Mouse (Mus musculus): ENCODE measurements around the gene Foxp1.

The Foxp1 gene

GRCm38 (mm10) chr6:99484197-99484725 is 38.3 kb downstream of the Foxp1 start:
- DNase-seq (ENCODE audit: low spot score), result no peak

DNA sequence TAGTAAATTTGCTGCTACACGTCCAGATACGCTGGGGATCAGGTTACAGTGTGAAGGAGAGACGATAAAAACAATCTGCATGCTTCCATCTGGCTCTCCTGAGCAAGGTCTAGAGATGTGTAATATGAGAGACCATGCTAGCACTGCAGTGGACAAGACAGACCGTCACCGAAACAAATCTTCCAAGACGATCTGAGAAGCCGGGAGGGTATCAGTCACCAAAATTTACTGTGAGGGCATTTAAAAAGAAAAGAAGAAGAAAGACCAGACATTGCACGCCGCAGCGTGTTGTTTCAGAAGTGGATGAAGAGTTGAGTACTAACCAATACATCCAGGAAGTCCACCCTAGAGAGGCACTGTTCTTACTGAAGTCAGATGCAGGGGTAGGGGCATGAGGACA is 39.0 kb downstream of the Foxp1 start:
- DNase-seq (ENCODE audit: low spot score), result no peak

DNA sequence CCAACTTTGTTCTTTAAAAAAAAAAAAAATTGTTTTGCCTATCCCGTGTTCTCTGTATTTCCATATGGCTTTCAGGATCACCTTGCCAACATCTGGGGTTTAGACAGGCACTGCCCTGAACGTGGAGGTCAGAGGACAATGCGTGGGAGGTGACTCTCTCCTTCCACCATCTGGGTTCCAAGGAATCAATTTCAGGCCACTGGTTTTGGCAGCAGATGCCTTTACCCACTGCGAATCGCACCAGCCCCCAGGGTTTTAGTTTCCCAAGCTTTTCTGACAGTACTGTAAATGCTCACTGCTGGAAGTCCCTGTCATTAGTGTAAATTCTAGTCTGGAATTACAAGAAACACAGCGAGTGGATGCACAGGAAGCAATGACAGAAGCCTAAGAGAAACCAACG is 41.0 kb downstream of the Foxp1 start:
- DNase-seq (ENCODE audit: low spot score), result no peak

- DNase-seq (ENCODE audit: low spot score), result no peak
Measured at GRCm38 (mm10) chr6:99478873-99479650, 43.5 kb downstream of the Foxp1 start.

GRCm38 (mm10) chr6:99475040-99475439 is 47.5 kb downstream of the Foxp1 start:
- no peak for DNase-seq (ENCODE audit: low spot score)

DNA sequence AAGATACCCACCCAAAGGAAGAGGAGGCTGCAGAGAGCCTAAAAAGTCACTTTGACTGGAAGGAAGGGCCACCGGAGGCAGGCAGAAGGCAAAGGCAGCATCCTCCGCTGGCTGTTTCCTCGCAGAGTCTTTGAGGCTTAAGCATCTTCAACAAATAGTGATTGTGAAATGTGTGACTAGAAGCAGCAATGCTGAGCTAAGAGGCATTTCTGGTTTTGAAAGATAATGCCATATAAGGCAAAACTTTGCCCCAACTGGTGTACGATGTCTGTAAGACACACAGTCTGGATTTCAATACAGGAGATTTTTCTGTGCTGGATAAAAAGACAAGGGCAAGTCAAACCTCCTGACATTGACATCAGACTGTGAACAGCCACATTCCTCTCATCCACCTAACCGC is 51.6 kb downstream of the Foxp1 start:
- no peak for DNase-seq (ENCODE audit: low spot score)

DNA sequence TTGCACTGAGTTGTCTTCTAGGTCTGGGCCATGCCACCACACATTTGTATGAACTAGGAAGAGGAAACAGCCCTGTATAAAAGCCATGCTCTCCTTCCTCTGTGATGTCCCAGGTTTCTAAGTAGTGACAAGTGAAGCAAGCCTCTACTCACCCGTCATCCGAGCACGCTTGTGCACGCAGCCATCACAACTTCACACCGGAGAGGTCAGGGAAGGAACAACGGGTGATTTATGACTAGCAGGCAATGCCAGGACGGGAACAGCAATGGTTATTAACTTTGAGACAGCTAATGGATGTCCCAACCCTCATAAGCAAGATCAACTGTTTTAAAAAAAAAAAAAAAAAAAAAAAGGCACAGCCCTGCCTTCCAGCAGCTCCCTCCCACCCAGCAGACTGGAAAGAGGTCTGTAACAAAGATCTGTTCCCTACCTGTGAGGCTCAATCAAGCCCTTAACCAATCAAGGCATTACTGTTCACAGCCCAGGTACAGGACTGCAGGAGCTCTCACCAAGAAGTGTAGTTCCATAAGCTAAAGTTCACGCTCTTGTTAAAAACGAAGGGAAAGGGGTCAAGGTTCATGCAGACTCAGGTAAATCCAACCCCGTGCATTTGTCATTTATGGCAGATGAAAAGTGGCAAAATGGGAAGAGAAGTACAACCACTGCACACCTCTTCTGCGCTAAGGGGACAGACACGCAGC is 53.2 kb downstream of the Foxp1 start:
- DNase-seq (ENCODE audit: low spot score), result no peak

- DNase-seq (ENCODE audit: low spot score), result no peak
Measured at GRCm38 (mm10) chr6:99467831-99468230, 54.7 kb downstream of the Foxp1 start.

GRCm38 (mm10) chr6:99467109-99467508 is 55.4 kb downstream of the Foxp1 start:
- no peak for DNase-seq (ENCODE audit: low spot score)

GRCm38 (mm10) chr6:99466354-99466753 is 56.2 kb downstream of the Foxp1 start:
- DNase-seq (ENCODE audit: low spot score), result no peak

DNA sequence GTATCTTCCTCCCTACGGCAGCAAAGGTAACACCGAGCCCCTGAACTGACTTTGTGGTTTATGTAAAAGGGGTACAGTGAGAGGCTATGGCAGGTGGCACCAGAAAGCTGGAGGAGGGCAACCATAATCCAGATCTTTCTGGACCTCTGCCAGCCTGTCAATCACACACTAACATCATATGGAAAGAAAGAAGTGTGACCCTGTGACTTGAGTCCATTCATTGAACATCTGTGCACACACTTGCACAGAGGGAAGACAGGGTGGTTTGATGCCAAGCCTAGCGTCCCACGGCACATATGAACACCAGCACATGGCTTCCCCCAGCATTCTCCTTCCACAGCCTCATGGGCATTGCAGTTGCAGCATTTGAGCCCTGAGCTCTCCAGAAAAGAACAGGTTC is 58.1 kb downstream of the Foxp1 start:
- no peak for DNase-seq (ENCODE audit: low spot score)

GRCm38 (mm10) chr6:99463906-99464305 is 58.6 kb downstream of the Foxp1 start:
- no peak for DNase-seq (ENCODE audit: low spot score)

- DNase-seq (ENCODE audit: low spot score), result no peak
Measured at GRCm38 (mm10) chr6:99458775-99459174, 63.7 kb downstream of the Foxp1 start.

DNA sequence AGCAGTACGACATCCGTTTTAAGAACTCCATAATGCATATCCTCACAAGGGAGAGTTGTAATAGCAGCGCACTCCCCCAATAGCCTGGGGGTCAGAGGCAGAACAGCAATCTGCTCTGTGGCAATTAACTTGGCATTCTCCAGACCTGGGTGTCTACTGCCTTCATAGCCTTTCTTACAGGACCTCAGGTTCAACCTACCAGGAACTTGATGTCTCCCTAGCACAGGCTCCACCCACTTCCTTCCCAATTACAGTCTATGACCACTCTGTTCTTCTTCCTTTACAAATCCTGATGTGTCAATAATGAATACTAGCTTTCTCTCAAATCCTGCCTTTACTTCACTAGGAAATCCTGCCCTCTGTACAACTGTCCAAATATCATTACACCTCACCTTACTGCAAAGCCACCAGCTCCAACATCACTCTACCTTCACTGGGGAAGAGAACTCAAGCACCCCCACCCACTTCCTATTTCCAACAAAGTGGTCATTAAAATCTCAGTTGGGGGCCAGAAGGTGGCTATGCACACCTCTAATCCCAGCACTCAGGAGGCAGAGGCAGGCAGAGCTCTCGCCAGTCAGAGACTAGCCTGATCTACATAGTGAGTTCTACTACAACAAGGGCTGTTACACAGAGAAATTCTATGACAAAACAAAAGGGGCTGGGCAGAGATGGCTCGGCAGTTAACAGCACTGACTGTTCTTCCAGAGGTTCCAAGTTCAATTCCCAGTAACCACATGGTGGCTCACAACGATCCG is 68.6 kb downstream of the Foxp1 start:
- DNase-seq (ENCODE audit: low spot score), result no peak

DNA sequence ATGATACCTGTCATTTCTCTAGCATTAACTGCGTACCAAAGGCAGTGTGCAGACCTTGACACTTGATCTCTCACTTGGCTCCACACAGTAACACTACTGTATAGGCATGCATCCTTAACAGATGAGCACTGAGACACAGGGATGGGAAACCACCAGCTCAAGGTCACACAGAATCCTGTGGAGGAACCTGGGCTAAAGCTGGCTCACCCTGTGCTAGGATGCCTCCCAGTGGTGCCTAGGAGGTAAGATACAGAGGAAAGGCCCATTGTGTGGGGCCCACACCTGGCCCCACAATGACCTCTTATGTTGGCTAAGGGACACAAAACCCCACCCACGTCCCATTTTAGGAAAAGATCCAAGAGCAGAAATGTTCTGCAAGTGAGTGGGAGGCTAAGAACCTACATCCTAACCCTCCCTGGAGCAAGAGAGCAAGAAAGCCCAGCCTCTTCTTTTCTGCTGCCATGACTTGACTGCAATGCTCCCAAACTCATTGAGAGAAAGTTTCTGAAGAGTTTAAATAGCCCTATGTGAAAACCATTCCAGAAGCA is 69.8 kb downstream of the Foxp1 start:
- DNase-seq (ENCODE audit: low spot score), result no peak

DNA sequence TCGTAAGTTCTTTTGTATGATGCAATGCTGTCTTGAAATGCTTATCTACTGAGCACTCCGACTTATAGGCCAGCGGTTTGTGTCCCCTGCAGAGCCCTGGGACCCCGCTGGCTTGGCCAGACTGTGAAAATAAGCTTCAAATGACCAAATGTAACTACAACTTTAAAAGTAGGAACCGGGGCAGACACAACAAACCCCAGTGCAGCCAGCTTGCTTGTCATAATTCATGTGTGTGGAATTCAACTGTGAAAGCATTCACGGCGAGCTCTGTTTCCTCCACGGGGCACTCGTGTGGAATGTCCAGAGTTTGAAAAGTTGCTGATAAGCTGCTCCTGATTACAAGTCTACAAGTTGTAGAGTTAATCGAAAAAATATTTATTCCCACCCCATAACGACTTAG is 71.0 kb downstream of the Foxp1 start:
- DNase-seq (ENCODE audit: low spot score), result no peak

DNA sequence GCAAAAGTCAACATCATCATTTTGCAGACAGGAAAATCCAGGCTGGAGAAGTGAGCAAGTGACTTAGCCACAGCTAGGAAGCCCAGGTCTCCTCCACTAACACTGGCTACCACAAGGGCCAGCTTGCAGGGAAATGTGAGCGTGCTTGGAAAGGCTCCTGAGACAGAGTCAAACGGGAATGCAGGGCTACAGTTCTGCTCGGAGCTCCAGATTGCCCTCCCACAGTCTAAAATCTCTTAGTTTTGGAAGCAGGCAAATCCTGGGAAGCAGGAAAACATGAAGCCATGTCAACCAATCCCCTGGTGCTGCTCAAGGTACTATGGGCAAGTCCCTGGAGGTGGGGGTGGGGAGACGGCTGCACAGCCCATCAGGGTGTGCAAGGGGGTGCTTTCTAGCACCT is 75.1 kb downstream of the Foxp1 start:
- no peak for DNase-seq (ENCODE audit: low spot score)

- no peak for DNase-seq (ENCODE audit: low spot score)
Measured at GRCm38 (mm10) chr6:99446801-99447415, 75.6 kb downstream of the Foxp1 start.

DNA sequence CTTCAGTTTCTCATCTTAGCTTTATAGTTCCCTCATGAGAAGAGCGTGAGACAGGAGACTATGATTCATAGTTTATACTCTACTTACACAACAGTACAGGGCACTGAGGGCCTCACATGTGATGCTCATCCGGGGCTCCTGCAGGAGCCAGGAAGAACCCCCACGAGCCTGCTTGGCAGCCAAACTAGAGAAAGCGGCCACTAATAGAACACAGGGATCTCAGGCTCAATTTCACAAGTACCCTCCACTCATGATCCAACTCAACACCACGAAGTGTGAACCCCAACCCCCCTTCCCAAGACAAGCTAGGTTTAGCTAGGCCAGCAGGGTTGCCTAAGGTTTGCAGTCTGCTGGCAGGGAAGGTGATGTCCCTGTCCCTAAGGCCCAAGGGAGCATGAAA is 79.1 kb downstream of the Foxp1 start:
- DNase-seq (ENCODE audit: low spot score), result no peak

- DNase-seq (ENCODE audit: low spot score), result no peak
Measured at GRCm38 (mm10) chr6:99441100-99441499, 81.4 kb downstream of the Foxp1 start.

DNA sequence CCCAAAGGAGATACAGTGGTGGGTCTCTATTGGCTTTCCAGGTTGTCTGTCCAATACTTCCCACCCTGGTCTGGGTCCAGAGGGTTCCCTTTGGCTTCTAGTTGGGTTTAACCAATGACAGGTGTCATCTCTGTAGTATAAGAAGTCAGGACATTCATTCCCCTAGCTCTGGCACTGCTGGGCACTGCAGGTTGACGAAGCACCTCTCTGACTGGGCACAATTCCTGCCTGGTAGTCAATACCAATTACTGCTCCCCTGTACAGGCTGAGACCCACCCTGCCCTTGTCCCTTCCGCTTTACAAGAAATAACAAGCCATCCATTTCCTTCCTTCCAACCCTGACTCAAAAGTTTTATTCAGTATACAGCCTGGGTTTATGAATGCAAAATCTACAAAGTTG is 81.9 kb downstream of the Foxp1 start:
- DNase-seq (ENCODE audit: low spot score), result no peak

GRCm38 (mm10) chr6:99439878-99440361 is 82.6 kb downstream of the Foxp1 start:
- DNase-seq (ENCODE audit: low spot score), result no peak

Data from MN1 (cell line).